Mouse (Mus musculus) liver, postnatal 0 days (tissue): ENCODE results near the gene Krt28.

Source experiments
- CTCF ChIP-seq: sonication (generic); IDR thresholded peaks from 2 replicates; pipeline ENCODE4 v1.5.1; 2016; ENCODE audit warnings: antibody characterized with exemption, low read depth
- EP300 ChIP-seq: IDR thresholded peaks from 2 replicates; pipeline ENCODE4 v1.6.1; 2016; ENCODE audit warnings: antibody characterized with exemption, low read depth, mild to moderate bottlenecking

DNA sequence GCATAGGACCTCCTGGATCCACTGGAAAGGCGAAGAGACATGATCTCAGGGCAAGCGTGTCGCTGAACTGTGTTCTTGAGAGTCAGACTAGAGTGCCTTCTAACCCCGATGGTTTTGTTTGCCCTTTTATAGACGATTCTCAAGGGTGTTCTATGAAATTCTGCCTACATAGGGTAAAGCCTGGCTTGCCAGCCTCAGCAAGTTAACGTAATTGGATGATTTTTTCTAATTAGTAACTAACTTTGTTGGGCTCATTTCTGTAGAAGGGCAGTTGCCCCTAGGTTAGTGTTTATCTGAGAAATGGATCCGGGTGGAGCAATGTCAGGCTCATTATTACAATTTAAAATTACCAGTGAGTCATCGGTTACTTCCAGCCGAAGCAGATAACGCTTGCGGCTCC lies 51.9 kb downstream of the Krt28 start, which contains the start of gene Krt25:
- TF ChIP-seq CTCF (no peak), EP300 (no peak)
